Mouse (Mus musculus) lung, postnatal 14 days (tissue): ENCODE results near the gene Nexn.

Source experiments
- DNase-seq: peaks from one replicate; pipeline ENCODE4 v3.0.0; 2021

The Nexn gene

GRCm38 (mm10) chr3:152193177-152193576 is 73.0 kb downstream of the Nexn start:
- DNase-seq: no peak

DNA sequence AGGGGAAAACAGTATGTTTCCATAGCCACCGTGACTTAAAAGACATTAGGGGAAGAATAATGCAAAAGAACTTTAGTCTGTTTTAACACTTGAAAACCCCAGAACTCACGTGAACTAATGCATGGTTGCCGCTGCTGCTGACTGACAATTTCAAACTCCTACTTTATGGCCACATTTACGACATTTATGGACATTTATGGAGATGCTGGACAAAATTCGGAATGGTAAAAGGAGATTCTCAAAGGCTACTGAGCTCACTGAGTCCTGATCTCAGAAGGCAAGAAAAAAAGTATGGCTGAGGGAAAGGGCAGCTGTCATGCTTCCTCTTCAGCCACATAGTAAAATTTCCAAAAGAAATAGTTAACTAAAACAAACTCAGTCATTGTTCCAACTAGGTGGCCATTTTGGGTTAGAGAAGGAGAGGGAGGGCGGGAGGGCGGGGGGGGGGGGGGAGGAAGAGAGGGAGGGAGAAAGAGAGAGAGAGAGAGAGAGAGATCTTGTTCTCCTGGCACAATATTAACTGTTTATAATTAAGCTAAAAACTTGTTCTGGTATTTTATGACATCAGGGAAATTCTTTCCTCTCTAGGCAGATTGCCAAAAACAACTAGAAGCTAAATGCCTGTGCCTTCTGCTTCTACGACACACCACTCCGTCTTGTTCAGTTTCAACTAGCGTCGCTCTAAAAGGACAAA is 73.8 kb downstream of the Nexn start:
- DNase-seq: peak; percentile 17

- peak; percentile 75 for DNase-seq
Measured at GRCm38 (mm10) chr3:152191791-152192237, 74.3 kb downstream of the Nexn start.

- DNase-seq: no peak
Measured at GRCm38 (mm10) chr3:152190679-152191477, 75.3 kb downstream of the Nexn start.

DNA sequence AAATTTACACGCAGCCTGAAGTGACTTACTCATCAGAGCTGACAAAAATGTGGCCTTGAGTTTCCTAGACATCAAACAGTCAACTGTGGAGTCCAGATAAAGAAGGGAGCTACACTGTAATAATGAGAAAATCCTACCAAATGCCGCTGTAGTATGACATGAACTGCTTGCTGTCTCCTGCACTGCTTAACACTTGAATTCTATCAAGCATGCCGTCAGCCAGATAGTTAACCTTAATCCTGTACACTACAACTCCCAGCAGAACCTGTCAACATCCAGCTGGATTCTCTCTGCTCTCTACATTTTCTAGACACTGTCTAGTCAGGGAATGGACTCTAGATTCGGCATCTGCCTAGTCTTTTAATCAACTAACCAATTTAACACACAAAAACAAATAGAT is 76.8 kb downstream of the Nexn start:
- no peak for DNase-seq
